Mouse (Mus musculus) stomach, postnatal 0 days (tissue): ENCODE data around the gene Gm10570.

Source experiments
- CTCF ChIP-seq: IDR thresholded peaks from 2 replicates; pipeline ENCODE4 v1.5.1; 2016; ENCODE audit warnings: antibody characterized with exemption, low read depth, mild to moderate bottlenecking, moderate library complexity
- EP300 ChIP-seq: optimal IDR thresholded peaks from 2 replicates; pipeline ENCODE3; 2016; ENCODE audit warnings: antibody characterized with exemption

GRCm38 (mm10) chr4:130270611-130271347, 37.7 kb downstream of the Gm10570 start:
- no peak for TF ChIP-seq EP300
- TF ChIP-seq CTCF = no peak
